8 mouse cellular contexts compared by ENCODE assay signal in genomic region chr3:31308906-31309305, GRCm38 (mm10). TPM values are rescaled to one million over a fixed set of nuclear protein-coding genes. Genes with fewer than 3 reads are reported as not detected.
DNase-seq lines count a peak whose midpoint lies in the region; ATAC-seq lines count a peak whose summit lies in the region.

No protein-coding gene starts in this region.

- no peak overlapping the region for H3K9ac ChIP-seq in intestine, embryonic 15.5 days
- no peak overlapping the region for H3K9ac ChIP-seq in intestine, embryonic 16.5 days (ENCODE audit: low read depth, low read length)
- H3K9ac ChIP-seq in hindbrain, embryonic 11.5 days (ENCODE audit: low read depth, low read length), result no peak overlapping the region
- no peak overlapping the region for H3K9ac ChIP-seq in stomach, embryonic 14.5 days (replicated peaks; ENCODE audit: low read depth, low read length)

- no peaks in the 10 kb centered on the region for H3K9me3 ChIP-seq in intestine, embryonic 15.5 days
- H3K9me3 ChIP-seq in intestine, embryonic 16.5 days (ENCODE audit: control insufficient read depth, low read length), result no peaks in the 10 kb centered on the region
- no peaks in the 10 kb centered on the region for H3K9me3 ChIP-seq in hindbrain, embryonic 11.5 days (ENCODE audit: control insufficient read depth, low read length)
- H3K9me3 ChIP-seq in stomach, embryonic 14.5 days (ENCODE audit: control insufficient read depth, low read depth, low read length), result no peaks in the 10 kb centered on the region

- H3K4me2 ChIP-seq in intestine, embryonic 15.5 days (replicated peaks), result no peak overlapping the region
- no peak overlapping the region for H3K4me2 ChIP-seq in intestine, embryonic 16.5 days (ENCODE audit: low read depth, low read length)
- H3K4me2 ChIP-seq in hindbrain, embryonic 11.5 days (replicated peaks; ENCODE audit: low read depth, low read length), result peak overlapping the region; percentile 89
- no peak overlapping the region for H3K4me2 ChIP-seq in stomach, embryonic 14.5 days (replicated peaks; ENCODE audit: low read depth, low read length)

- H3K27me3 ChIP-seq in intestine, embryonic 15.5 days (replicated peaks), result peaks cover 26% of the 10 kb centered on the region
- H3K27me3 ChIP-seq in intestine, embryonic 16.5 days (replicated peaks; ENCODE audit: control insufficient read depth, insufficient read depth, low read length), result peaks cover 25% of the 10 kb centered on the region
- H3K27me3 ChIP-seq in hindbrain, embryonic 11.5 days (ENCODE audit: control insufficient read depth, insufficient read depth, low read length), result peaks cover 4% of the 10 kb centered on the region; the same call in 1 of the 2 replicates
- H3K27me3 ChIP-seq in stomach, embryonic 14.5 days (ENCODE audit: control insufficient read depth, insufficient read depth, low read length), result peaks cover 12% of the 10 kb centered on the region; the same call in 1 of the 2 replicates

- no peak for ATAC-seq in intestine, embryonic 15.5 days
- no peak for ATAC-seq in intestine, embryonic 16.5 days
- peak; percentile 1; the same call in 1 of the 2 replicates for ATAC-seq in hindbrain, embryonic 11.5 days (ENCODE audit: low FRiP score)
- ATAC-seq in stomach, embryonic 14.5 days (ENCODE audit: insufficient number of reproducible peaks, insufficient read depth, low FRiP score, low read depth), result peak; percentile 56; the same call in 1 of the 2 replicates

- DNase-seq in Muller cell, postnatal 12 days (ENCODE audit: inconsistent ontology term), result peak; percentile 59
- DNase-seq in embryo, embryonic 11.5 days (ENCODE audit: low read depth, low spot score), result peak; percentile 52
- peak; percentile 79 for DNase-seq in hindbrain, embryonic 11.5 days (ENCODE audit: low spot score)
- DNase-seq in lung, postnatal 10 days, result peak; percentile 38
- DNase-seq in cerebellum, adult 11 months, result no peak

- H3K4me3 ChIP-seq in intestine, embryonic 15.5 days (replicated peaks), result peak overlapping the region; percentile 19
- no peak overlapping the region for H3K4me3 ChIP-seq in intestine, embryonic 16.5 days (ENCODE audit: low read length)
- H3K4me3 ChIP-seq in hindbrain, embryonic 11.5 days (ENCODE audit: low read depth, low read length), result peak overlapping the region; percentile 49
- H3K4me3 ChIP-seq in stomach, embryonic 14.5 days (ENCODE audit: low read depth, low read length), result no peak overlapping the region; the same call in 1 of the 2 replicates

- H3K4me1 ChIP-seq in intestine, embryonic 15.5 days (replicated peaks), result 0 out of 2 replicates have a peak, but pooled peaks cover 3% of the 10 kb centered on the region
- H3K4me1 ChIP-seq in intestine, embryonic 16.5 days (ENCODE audit: control insufficient read depth, insufficient read depth, low read length), result no peaks in the 10 kb centered on the region
- H3K4me1 ChIP-seq in hindbrain, embryonic 11.5 days (replicated peaks; ENCODE audit: control insufficient read depth, insufficient read depth, low read length), result no peaks in the 10 kb centered on the region
- H3K4me1 ChIP-seq in stomach, embryonic 14.5 days (ENCODE audit: control insufficient read depth, insufficient read depth, low read length), result no peaks in the 10 kb centered on the region

- H3K36me3 ChIP-seq in intestine, embryonic 15.5 days, result no peaks in the 10 kb centered on the region
- H3K36me3 ChIP-seq in intestine, embryonic 16.5 days (ENCODE audit: control insufficient read depth, insufficient read depth, low read length), result no peaks in the 10 kb centered on the region
- H3K36me3 ChIP-seq in hindbrain, embryonic 11.5 days (ENCODE audit: control insufficient read depth, insufficient read depth, low read length), result no peaks in the 10 kb centered on the region
- no peaks in the 10 kb centered on the region for H3K36me3 ChIP-seq in stomach, embryonic 14.5 days (ENCODE audit: control insufficient read depth, insufficient read depth, low read length)

- 2% methylated on average over 14 of the region's 14 CpGs for WGBS in intestine, embryonic 15.5 days
- 3% methylated on average over 14 of the region's 14 CpGs for whole genome bisulfite sequencing in intestine, embryonic 16.5 days
- whole genome bisulfite sequencing in hindbrain, embryonic 11.5 days, result 3% methylated on average over 14 of the region's 14 CpGs
- 2% methylated on average over 14 of the region's 14 CpGs for WGBS in stomach, embryonic 14.5 days

- H3K27ac ChIP-seq in intestine, embryonic 15.5 days, result no peak overlapping the region
- H3K27ac ChIP-seq in intestine, embryonic 16.5 days (ENCODE audit: low read length), result no peak overlapping the region
- H3K27ac ChIP-seq in hindbrain, embryonic 11.5 days (ENCODE audit: low read depth, low read length), result no peak overlapping the region
- no peak overlapping the region for H3K27ac ChIP-seq in stomach, embryonic 14.5 days (ENCODE audit: low read length)

RNA-seq across cellular contexts. Expression of gene Slc7a14, which starts 1.3 kb away (rescaled TPM):
- 0.92 and 0.99 TPM in 2 replicates for polyA plus RNA-seq in intestine, embryonic 15.5 days (2015; fragmentation: Nextera tagmentation; extraction: Ambion mirVana)
- 0.59 and 0.60 TPM in 2 replicates for polyA plus RNA-seq in intestine, embryonic 16.5 days (2015; fragmentation: Nextera tagmentation; extraction: Ambion mirVana)
- polyA plus RNA-seq in hindbrain, embryonic 11.5 days (2014; fragmentation: Nextera tagmentation; extraction: Ambion mirVana), result 0.50 and 1.2 TPM in 2 replicates
- polyA plus RNA-seq in stomach, embryonic 14.5 days (2014; fragmentation: Nextera tagmentation; extraction: Ambion mirVana), result 1.3 and 1.6 TPM in 2 replicates

Comparison
In these comparisons a context has a peak if more than half of its experiments do, and no peak if none do; other contexts are left out.
1. H3K4me3 ChIP-seq: peak in intestine, embryonic 15.5 days (single experiment) and hindbrain, embryonic 11.5 days (single experiment); none in intestine, embryonic 16.5 days (single experiment) and stomach, embryonic 14.5 days (single experiment).
2. ATAC-seq: peak in hindbrain, embryonic 11.5 days (single experiment) and stomach, embryonic 14.5 days (single experiment); none in intestine, embryonic 15.5 days (single experiment) and intestine, embryonic 16.5 days (single experiment).